Mouse (Mus musculus) c-Kit-positive CD71-positive TER-119-positive erythroid progenitor cells, embryonic 14.5 days (primary cell): ENCODE results near the gene Apba3.
A peak's percentile ranks its signal among the peaks of the same experiment; 100 is the strongest.

Source experiments
- DNase-seq: peaks from one replicate; pipeline ENCODE4 v3.0.0-alpha.2; 2013; ENCODE audit warnings: low spot score

Apba3 gene

GRCm38 (mm10) chr10:81306837-81307682 lies 40.3 kb downstream of the Apba3 start:
- no peak for DNase-seq

- DNase-seq, result no peak
Measured at GRCm38 (mm10) chr10:81309571-81309970, 42.8 kb downstream of the Apba3 start.

- DNase-seq, result no peak
Measured at GRCm38 (mm10) chr10:81313581-81313980, 46.8 kb downstream of the Apba3 start.

- no peak for DNase-seq
Measured at GRCm38 (mm10) chr10:81314201-81314600, 47.4 kb downstream of the Apba3 start.

GRCm38 (mm10) chr10:81315587-81315986 lies 48.8 kb downstream of the Apba3 start:
- no peak for DNase-seq

- no peak for DNase-seq
Measured at GRCm38 (mm10) chr10:81316338-81317060, 49.7 kb downstream of the Apba3 start.

- DNase-seq, result peak; percentile 56
Measured at GRCm38 (mm10) chr10:81317273-81317672, 50.5 kb downstream of the Apba3 start.

- DNase-seq, result no peak
Measured at GRCm38 (mm10) chr10:81318589-81319329, 52.0 kb downstream of the Apba3 start.

GRCm38 (mm10) chr10:81319330-81319699 lies 52.6 kb downstream of the Apba3 start:
- DNase-seq, result no peak

GRCm38 (mm10) chr10:81319741-81320549 lies 53.2 kb downstream of the Apba3 start:
- peak; percentile 96 for DNase-seq

- DNase-seq, result peak; percentile 100
Measured at GRCm38 (mm10) chr10:81320550-81321347, 54.0 kb downstream of the Apba3 start, which contains the start of gene Cactin. Cactin (plus strand) TSS chr10:81321103.

GRCm38 (mm10) chr10:81321436-81321835 lies 54.7 kb downstream of the Apba3 start:
- DNase-seq, result peak; percentile 43

GRCm38 (mm10) chr10:81322444-81322843 lies 55.7 kb downstream of the Apba3 start:
- DNase-seq, result no peak
